Mouse (Mus musculus): ENCODE measurements around the gene St3gal2.
"Not testable (repeated sequence)": the region's sequence is repeated elsewhere in the genome, so short reads cannot be mapped to it uniquely, and the experiment has no call there.

St3gal2 gene

GRCm38 (mm10) chr8:110944276-110944876, 24.7 kb downstream of the St3gal2 start:
- DNase-seq (ENCODE audit: low spot score in 2 of 2): no peak

GRCm38 (mm10) chr8:110945716-110946115, 26.0 kb downstream of the St3gal2 start:
- no peak for DNase-seq (ENCODE audit: low spot score in 2 of 2)

GRCm38 (mm10) chr8:110950065-110950484, 30.4 kb downstream of the St3gal2 start:
- DNase-seq (ENCODE audit: low spot score in 2 of 2): no peak

- no peak for DNase-seq (ENCODE audit: low spot score in 2 of 2)
These were observed 35.1 kb downstream of the St3gal2 start for GRCm38 (mm10) chr8:110954776-110955175.

- DNase-seq (ENCODE audit: low spot score in 2 of 2): no peak
These were observed 37.1 kb downstream of the St3gal2 start for GRCm38 (mm10) chr8:110956619-110957450.

- no peak for DNase-seq (ENCODE audit: low spot score in 2 of 2)
These were observed 37.7 kb downstream of the St3gal2 start for GRCm38 (mm10) chr8:110957471-110957870.

- DNase-seq (ENCODE audit: low spot score in 2 of 2): no peak
These were observed 38.4 kb downstream of the St3gal2 start for GRCm38 (mm10) chr8:110958135-110958534.

GRCm38 (mm10) chr8:110958553-110958952, 38.8 kb downstream of the St3gal2 start:
- DNase-seq (ENCODE audit: low spot score in 2 of 2): not testable (repeated sequence)

GRCm38 (mm10) chr8:110959071-110959780, 39.5 kb downstream of the St3gal2 start:
- no peak for DNase-seq (ENCODE audit: low spot score in 2 of 2)

- DNase-seq (ENCODE audit: low spot score in 2 of 2): no peak
These were observed 40.2 kb downstream of the St3gal2 start for GRCm38 (mm10) chr8:110959906-110960305.

- DNase-seq (ENCODE audit: low spot score in 2 of 2): no peak
These were observed 43.3 kb downstream of the St3gal2 start for GRCm38 (mm10) chr8:110963051-110963450.

- no peak for DNase-seq (ENCODE audit: low spot score in 2 of 2)
These were observed 44.9 kb downstream of the St3gal2 start for GRCm38 (mm10) chr8:110964666-110965065.

- peak; percentile 30 to 69 for DNase-seq (ENCODE audit: low spot score in 2 of 2)
These were observed 45.9 kb downstream of the St3gal2 start for GRCm38 (mm10) chr8:110965594-110965993.

- DNase-seq (ENCODE audit: low spot score in 2 of 2): no peak
These were observed 46.9 kb downstream of the St3gal2 start for GRCm38 (mm10) chr8:110966586-110966985.

- no peak for DNase-seq (ENCODE audit: low spot score in 2 of 2)
These were observed 47.6 kb downstream of the St3gal2 start for GRCm38 (mm10) chr8:110967326-110967725.

- DNase-seq (ENCODE audit: low spot score in 2 of 2): peak; percentile 59 to 81
These were observed 50.4 kb downstream of the St3gal2 start for GRCm38 (mm10) chr8:110969910-110970770.

- not testable (repeated sequence) for DNase-seq (ENCODE audit: low spot score in 2 of 2)
These were observed 56.8 kb downstream of the St3gal2 start for GRCm38 (mm10) chr8:110976532-110976931.

GRCm38 (mm10) chr8:110977987-110978386, 58.3 kb downstream of the St3gal2 start:
- not testable (repeated sequence) for DNase-seq (ENCODE audit: low spot score in 2 of 2)

GRCm38 (mm10) chr8:110981304-110981703, 61.6 kb downstream of the St3gal2 start:
- DNase-seq (ENCODE audit: low spot score in 2 of 2): no peak

GRCm38 (mm10) chr8:110987805-110988744, 68.4 kb downstream of the St3gal2 start:
- no peak for DNase-seq (ENCODE audit: low spot score in 2 of 2)

Measured in urinary bladder, adult 18-20 months (tissue).